ENCODE assay signal across 19 mouse cellular contexts in the genomic region with DNA sequence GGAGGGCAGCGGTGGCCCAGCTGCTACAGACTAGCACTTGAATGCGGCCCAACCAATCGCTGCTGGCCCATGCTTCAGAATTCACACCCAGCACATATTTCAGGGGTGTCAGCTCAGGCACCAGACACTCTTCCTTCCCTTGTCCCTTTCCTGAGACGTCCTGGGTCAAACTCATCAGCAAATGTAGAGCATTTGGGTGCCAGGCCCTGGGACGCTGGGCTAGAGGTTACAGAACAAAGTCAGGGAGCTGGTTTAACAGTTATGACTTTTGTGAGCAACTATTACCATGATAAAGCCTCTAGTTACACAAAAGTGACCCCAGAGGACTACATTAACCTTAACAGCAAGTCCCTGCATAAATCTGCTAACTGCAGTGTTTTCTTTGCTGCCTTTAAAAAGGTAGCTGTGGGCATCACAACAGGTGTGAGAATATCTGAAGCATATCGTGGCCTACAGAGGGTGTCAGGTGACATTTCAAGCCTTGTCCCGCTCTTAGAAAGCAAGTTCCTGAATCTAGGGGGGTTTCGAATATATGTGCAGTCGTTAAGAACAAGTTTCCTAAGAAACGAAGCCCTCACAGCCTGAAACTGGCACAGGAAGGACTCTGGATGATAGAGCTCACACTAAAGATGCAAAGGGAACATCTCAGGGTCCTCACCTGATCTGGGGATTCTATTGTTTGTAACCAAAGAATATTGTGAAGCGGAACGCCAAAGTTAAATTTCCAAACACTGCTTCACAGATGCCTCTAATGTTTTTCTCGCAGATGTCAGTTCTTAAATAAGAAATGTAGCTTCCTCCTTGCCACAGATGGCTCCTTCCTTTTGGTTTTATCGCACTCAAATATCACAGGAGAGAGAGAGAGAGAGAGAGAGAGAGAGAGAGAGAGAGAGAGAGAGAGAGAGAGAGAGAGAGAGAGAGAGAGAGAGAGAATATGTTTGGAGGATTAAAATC. TPM values are rescaled to one million over a fixed set of nuclear protein-coding genes. Genes with fewer than 3 reads are reported as not detected.
DNase-seq lines count a peak whose midpoint lies in the region; ATAC-seq and TF ChIP-seq lines count a peak whose summit lies in the region.
"Had no signal": no experiment of that assay in that cellular context is flagged by ENCODE, and none has a peak within 500 bp of the region (broad histone marks: within the 10 kb centered on the region; RNA-seq: fewer than 3 reads in every experiment).

No protein-coding gene starts in this region.

- TF ChIP-seq CTCF in forebrain, postnatal 0 days (IDR thresholded peaks at IDR 0.05; ENCODE audit: low read depth): no peak
- no peak for TF ChIP-seq CTCF in layer of hippocampus, adult 2 months (conservative IDR thresholded peaks at IDR 0.05)

- no peaks in the 10 kb centered on the region for H3K36me3 ChIP-seq in hindbrain, embryonic 10.5 days
- no peaks in the 10 kb centered on the region for H3K36me3 ChIP-seq in hindbrain, embryonic 13.5 days
- H3K36me3 ChIP-seq in forebrain, postnatal 0 days (ENCODE audit: insufficient read depth): no peaks in the 10 kb centered on the region
- H3K36me3 ChIP-seq: embryonic facial prominence, embryonic 10.5 days; heart, embryonic 13.5 days; neural tube, embryonic 12.5 days had no signal

- no peak overlapping the region for H3K4me2 ChIP-seq in hindbrain, embryonic 13.5 days
- no peak overlapping the region for H3K4me2 ChIP-seq in forebrain, postnatal 0 days (ENCODE audit: low read depth)

- WGBS in hindbrain, embryonic 10.5 days: 11% methylated on average over 14 of the region's 14 CpGs
- 11% methylated on average over 14 of the region's 14 CpGs for WGBS in hindbrain, embryonic 13.5 days
- WGBS in forebrain, postnatal 0 days: 29% methylated on average over 14 of the region's 14 CpGs

- H3K4me1 ChIP-seq in hindbrain, embryonic 10.5 days (replicated peaks): peaks cover 67% of the 10 kb centered on the region
- peaks cover 55% of the 10 kb centered on the region for H3K4me1 ChIP-seq in hindbrain, embryonic 13.5 days (replicated peaks)
- H3K4me1 ChIP-seq in forebrain, postnatal 0 days (ENCODE audit: insufficient read depth): peaks cover 8% of the 10 kb centered on the region

- no peak overlapping the region for H3K9ac ChIP-seq in hindbrain, embryonic 13.5 days
- H3K9ac ChIP-seq in forebrain, postnatal 0 days: no peak overlapping the region
- H3K9ac ChIP-seq: heart, embryonic 13.5 days; liver, embryonic 14.5 days had no signal

- no peak for DNase-seq in hindbrain, embryonic 10.5 days (ENCODE audit: low spot score)
- peak; percentile 76 for DNase-seq in A20 (ENCODE audit: low read depth, low spot score)
- peak; percentile 13 for DNase-seq in embryo, embryonic 11 days
- peak; percentile 59 for DNase-seq in forebrain, postnatal 0 days
- DNase-seq in kidney, adult 9 months: no peak
- no peak for DNase-seq in spleen, postnatal 36 days (ENCODE audit: low spot score in 2 of 2)
- no peak for DNase-seq in layer of hippocampus, adult 2 months (ENCODE audit: low spot score in 2 of 2)
- DNase-seq: adrenal gland, adult 2 months; cerebellum, adult 8-10 months; kidney, adult 2 months; lung, postnatal 14 days had no signal

- H3K9me3 ChIP-seq in hindbrain, embryonic 10.5 days: no peaks in the 10 kb centered on the region
- H3K9me3 ChIP-seq in hindbrain, embryonic 13.5 days: no peaks in the 10 kb centered on the region
- H3K9me3 ChIP-seq in forebrain, postnatal 0 days (ENCODE audit: low read length): no peaks in the 10 kb centered on the region
- H3K9me3 ChIP-seq: embryonic facial prominence, embryonic 10.5 days; heart, embryonic 13.5 days; neural tube, embryonic 12.5 days had no signal

- H3K27me3 ChIP-seq in hindbrain, embryonic 10.5 days (ENCODE audit: insufficient read depth, poor library complexity, severe bottlenecking): peaks cover 94% of the 10 kb centered on the region
- peaks cover 51% of the 10 kb centered on the region for H3K27me3 ChIP-seq in hindbrain, embryonic 13.5 days
- H3K27me3 ChIP-seq in forebrain, postnatal 0 days (ENCODE audit: insufficient read depth, low read length): no peaks in the 10 kb centered on the region

- ATAC-seq in hindbrain, embryonic 13.5 days (ENCODE audit: low FRiP score): no peak
- no peak for ATAC-seq in forebrain, postnatal 0 days

- H3K4me3 ChIP-seq in hindbrain, embryonic 10.5 days: no peak overlapping the region
- H3K4me3 ChIP-seq in hindbrain, embryonic 13.5 days: no peak overlapping the region
- no peak overlapping the region for H3K4me3 ChIP-seq in forebrain, postnatal 0 days (ENCODE audit: low read depth, low read length)
- no peak overlapping the region for H3K4me3 ChIP-seq in layer of hippocampus, adult 2 months
- H3K4me3 ChIP-seq: erythroblast, embryonic 14.5 days; neural tube, embryonic 12.5 days had no signal

- H3K27ac ChIP-seq in hindbrain, embryonic 10.5 days: peak overlapping the region; percentile 89
- no peak overlapping the region for H3K27ac ChIP-seq in hindbrain, embryonic 13.5 days
- no peak overlapping the region for H3K27ac ChIP-seq in forebrain, postnatal 0 days (ENCODE audit: low read depth, low read length)
- H3K27ac ChIP-seq in layer of hippocampus, adult 2 months: no peak overlapping the region
- H3K27ac ChIP-seq: heart, embryonic 13.5 days; liver, embryonic 14.5 days had no signal

RNA-seq across cellular contexts. Expression of a gene that starts 5.3 kb away (rescaled TPM):
- 4.9 and 7.3 TPM in 2 replicates for polyA plus RNA-seq in hindbrain, embryonic 10.5 days (2016; fragmentation: Nextera tagmentation; extraction: Ambion mirVana)
- 4.0 and 4.8 TPM in 2 replicates for polyA plus RNA-seq in hindbrain, embryonic 13.5 days (2015; fragmentation: Nextera tagmentation; extraction: Ambion mirVana)
- total RNA-seq in forebrain, postnatal 0 days (2014; rRNA removed): 16.8 and 30.8 TPM in 2 replicates
- polyA plus RNA-seq in forebrain, postnatal 0 days (2015; fragmentation: Nextera tagmentation; extraction: Ambion mirVana): 4.6 and 4.8 TPM in 2 replicates
- total RNA-seq in layer of hippocampus, adult 2 months (2021): 1 to 10 TPM; 6.6 to 7.2 TPM
- total RNA-seq: hematopoietic stem cell, adult 5-6 weeks; megakaryocyte-erythroid progenitor cell, adult 5-6 weeks had no signal
- polyA plus RNA-seq: erythroblast, embryonic 14.5 days; heart, embryonic 13.5 days had no signal

Comparison
In these comparisons a context has a peak if more than half of its experiments do, and no peak if none do; other contexts are left out.
1. DNase-seq: peak in A20 (single experiment), embryo, embryonic 11 days (single experiment) and forebrain, postnatal 0 days (single experiment); none in hindbrain, embryonic 10.5 days (single experiment), kidney, adult 9 months (single experiment), spleen, postnatal 36 days (0 of 2) and layer of hippocampus, adult 2 months (0 of 2).